Mouse (Mus musculus) ovary, adult 10 weeks (tissue): ENCODE measurements around the gene Arrb1. TPM values are rescaled to one million over a fixed set of nuclear protein-coding genes. Genes with fewer than 3 reads are reported as not detected.

Experiments
- polyA plus RNA-seq: library from polyadenylated mRNA; stranded (reverse); fragments of 350-450 nt; fragmentation: Illumina TruSeq; extraction: RNeasy Lipid Tissue Mini Kit (QIAGEN cat#74804); gene quantifications from one replicate; pipeline ENCODE4 v1.2.3, GENCODE M21; 2014

Arrb1 gene
- 11.7 TPM for polyA plus RNA-seq

DNA sequence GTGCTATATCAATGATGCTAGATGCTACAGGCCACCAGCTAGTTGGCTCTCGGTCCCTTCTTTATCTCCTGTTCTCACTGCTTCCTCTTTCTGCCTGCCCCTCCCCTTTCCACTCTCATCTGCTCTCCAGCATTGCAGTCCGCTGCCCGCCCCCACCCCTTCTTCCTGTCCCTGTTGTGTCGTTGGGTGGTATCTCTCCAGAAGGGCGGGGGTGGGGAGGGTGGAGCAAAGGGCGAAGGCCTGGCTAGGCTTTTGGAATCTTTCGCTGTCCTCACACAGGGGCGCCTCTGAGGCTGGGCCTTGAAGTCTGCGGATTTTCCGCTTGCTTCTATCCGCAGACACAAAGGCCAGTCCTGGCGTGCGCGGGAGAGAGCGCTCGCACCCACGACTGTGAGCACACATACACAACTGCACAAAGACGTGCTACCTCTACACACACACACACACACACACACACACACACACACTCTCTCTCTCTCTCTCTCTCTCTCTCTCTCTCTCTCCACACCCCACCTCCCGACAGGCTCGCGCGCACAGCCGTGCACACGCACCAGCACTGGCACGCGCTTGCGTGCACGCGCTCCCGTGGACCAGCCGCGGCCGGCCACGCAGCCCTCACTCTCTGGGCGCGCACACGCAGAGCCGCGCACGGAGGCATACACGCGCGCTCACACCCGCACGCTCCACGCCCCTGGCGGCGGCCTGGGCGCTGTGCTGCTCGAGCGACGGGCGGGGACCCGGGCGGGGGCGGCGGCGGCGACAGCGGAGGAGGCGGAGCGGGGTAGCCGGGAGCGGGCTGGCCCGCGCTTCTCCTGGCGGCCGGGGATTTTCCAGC is at the start of gene Arrb1:
Gene Arrb1 (plus strand): TSS at position 566 of the 835 bp plus-strand sequence.

DNA sequence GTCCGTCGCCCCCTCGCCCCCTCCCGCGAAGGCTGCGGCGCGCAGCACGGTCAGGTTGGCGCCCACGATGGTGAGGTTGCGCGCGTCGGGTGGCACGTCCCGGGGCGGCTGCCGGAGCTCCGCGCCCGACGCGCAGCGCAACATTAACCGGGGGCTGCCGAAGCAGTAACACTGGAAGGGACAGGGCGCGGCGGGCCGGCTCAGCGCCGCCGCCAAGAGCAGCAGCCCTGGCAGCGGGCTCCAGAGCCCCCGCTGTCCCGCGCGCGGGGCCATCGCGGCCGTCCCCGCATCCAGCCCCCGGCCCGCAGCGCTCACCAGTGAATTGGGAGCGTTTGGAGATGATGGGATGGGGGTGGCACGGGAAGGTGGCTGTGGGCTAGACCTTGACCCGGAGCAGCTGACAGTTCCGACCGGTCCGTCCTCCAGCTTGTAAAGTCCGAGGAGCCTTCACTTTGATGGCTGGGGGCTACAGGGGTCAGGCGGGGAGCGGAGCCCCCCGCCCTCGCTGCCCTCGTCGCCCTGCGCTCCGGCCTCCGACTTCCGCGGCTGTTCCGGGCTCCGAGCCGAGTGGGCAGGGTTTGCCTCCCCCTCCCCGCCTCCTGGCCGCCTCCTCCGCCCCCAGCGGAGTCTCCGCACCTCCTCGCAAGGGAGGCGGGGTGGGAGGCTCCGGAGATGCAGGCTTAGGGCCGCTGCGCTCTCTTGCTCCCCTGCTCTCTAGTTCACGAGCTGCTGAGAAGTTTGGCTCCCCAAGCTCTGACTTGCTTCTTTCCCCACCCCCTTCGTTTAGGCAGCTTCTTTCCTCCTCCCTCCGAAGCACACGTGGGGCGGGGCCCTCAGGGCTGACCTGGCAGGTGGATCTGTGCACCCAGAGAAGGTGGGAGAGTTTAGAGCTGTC is 91.4 kb downstream of the Arrb1 start, which contains the start of gene Tpbgl:
Gene Tpbgl (minus strand): TSS at position 728 of the 895 bp plus-strand sequence.

Other genes with a start within 250 kb of the Arrb1 start
- gene Serpinh1, start 182.2 kb upstream of the Arrb1 start, polyA plus RNA-seq: 215 TPM
- 0.31 TPM for gene Gdpd5, start 154.1 kb upstream of the Arrb1 start, polyA plus RNA-seq
- gene Klhl35, start 69.5 kb upstream of the Arrb1 start, polyA plus RNA-seq: not detected
- gene Rps3, start 51.7 kb upstream of the Arrb1 start, polyA plus RNA-seq: 1,328 TPM
- gene Tpbgl, start 91.6 kb downstream of the Arrb1 start, polyA plus RNA-seq: 1.4 TPM
- 7.7 TPM for gene Slco2b1, start 175.9 kb downstream of the Arrb1 start, polyA plus RNA-seq
- not detected for gene Olfr520, start 194.8 kb downstream of the Arrb1 start, polyA plus RNA-seq
- gene Olfr521, start 228.0 kb downstream of the Arrb1 start, polyA plus RNA-seq: not detected